Mouse (Mus musculus) adrenal gland, postnatal 25 days (tissue): Measurements from ENCODE around the gene Eif2b1. TPM values are rescaled to one million over a fixed set of nuclear protein-coding genes. Genes with fewer than 3 reads are reported as not detected.
"Not testable (repeated sequence)": the region's sequence is repeated elsewhere in the genome, so short reads cannot be mapped to it uniquely, and the experiment has no call there.

Experiments
- DNase-seq: peaks from one replicate; pipeline ENCODE4 v3.0.0; 2021; ENCODE audit warnings: mixed read lengths
- total RNA-seq: library from RNA; stranded (reverse); gene quantifications from 2 replicates; pipeline ENCODE4 v1.2.3, GENCODE M21; 2021

The Eif2b1 gene
- total RNA-seq, 1 experiment from 2014 or later = 48.3 TPM

DNA sequence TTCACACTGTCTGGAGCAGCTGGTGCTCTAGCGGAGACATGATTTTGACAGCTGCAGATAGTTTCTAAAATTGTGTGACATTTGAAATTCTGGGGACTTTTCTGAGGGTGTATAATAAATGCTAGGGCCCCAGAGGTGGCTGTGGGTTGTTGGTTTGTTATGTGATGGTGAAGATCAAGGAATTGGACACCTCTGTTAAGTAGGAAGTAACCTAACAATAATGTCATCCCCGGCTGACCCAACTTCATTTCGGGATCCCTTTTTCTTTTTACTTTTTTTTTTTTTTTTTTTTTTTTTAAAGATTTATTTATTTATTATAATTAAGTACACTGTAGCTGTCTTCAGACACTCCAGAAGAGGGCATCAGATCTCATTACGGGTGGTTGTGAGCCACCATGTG is 28.2 kb downstream of the Eif2b1 start:
- DNase-seq = not testable (repeated sequence)

DNA sequence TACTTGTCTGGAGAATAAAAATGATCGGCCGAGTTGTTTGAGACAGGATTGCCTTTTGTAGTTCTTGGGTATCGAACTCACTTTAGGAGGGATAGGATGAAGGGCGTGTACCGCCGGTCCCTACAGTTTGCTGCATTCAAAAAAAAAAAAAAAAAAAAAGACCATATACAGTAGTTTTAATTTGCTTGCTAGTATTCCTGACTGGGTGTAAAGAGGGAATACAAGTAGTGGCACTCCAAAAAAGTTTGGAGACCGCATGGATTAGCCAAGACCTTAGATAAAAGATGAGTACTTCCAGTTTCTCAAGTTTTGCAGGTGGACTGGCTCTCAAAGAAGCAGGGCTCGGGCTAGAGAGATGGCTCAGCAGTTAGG is 37.3 kb downstream of the Eif2b1 start:
- DNase-seq = no peak

DNA sequence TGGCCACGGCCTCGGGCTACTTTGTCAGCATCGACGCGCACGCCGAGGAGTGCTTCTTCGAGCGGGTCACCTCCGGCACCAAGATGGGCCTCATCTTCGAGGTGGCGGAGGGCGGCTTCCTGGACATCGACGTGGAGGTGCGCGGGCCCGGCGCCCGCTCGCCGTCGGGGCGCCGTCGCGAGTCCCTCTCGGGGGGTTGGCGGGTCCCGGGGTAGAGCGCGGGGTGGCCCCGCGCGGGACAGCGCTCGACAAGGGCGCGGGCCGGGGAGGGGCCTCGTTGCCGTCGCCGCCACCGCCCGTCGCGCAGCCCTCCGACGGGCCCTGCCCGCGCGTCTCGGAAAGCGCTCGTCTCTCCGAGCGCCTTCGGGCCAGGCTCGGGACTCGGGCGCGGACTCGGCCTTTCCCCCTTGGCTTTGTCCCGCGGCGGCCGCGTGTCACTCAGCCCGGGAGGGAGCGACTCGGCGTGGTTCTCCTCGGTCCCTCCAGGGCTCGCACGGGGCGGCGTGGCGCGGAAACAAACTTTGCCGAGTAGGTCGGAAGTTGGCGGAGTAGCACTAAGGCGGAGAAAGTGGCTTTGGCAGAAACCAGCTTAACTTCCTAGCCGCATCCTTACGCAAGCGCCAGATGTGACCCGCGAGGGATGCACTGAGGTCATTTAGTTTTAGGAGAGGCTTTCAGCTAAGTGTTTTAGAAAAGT is 37.9 kb downstream of the Eif2b1 start:
- DNase-seq = peak; percentile 74

DNA sequence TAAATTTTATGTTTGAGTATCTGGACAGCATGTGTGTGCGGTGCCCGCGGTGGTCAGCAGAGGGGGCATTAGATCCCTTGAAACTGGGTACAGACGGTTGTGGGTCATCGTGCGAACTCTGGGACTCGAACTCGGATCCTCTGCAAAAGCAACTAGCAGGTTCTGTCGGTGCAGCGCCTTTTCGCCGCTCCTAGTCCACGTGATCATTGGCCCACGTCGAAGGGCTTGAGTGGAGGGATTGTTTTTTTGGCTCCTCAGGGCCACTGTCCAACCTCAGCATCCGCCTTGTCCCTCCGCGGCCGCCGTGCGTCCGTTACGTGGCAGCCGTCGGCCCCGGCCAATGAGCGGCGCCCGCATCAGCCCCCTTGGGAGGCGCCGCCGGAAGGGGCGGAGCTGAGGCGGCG is 38.5 kb downstream of the Eif2b1 start, which contains the start of gene Tmed2:
Gene Tmed2 (plus strand): TSS at position 313 of the 404 bp plus-strand sequence.
- peak; percentile 94 for DNase-seq

DNA sequence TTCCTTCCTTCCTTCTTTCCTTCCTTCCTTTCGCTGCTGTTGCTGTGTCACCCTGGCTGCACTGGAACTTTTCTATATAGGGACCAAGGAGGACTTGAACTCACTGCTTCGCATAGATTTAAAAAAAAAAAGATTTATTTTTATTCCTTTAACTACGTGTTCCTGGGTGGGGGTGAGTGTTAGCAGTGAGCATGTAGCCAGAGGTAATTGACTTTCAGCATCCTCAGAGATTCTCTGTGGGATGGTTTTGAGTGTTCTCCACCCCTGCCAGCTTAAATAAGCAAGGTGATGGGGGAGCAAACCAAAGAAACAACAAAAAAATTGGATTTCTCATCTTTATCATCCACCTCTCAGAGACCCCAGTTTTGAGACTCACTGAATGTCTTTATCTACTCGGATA is 39.0 kb downstream of the Eif2b1 start:
- no peak for DNase-seq

DNA sequence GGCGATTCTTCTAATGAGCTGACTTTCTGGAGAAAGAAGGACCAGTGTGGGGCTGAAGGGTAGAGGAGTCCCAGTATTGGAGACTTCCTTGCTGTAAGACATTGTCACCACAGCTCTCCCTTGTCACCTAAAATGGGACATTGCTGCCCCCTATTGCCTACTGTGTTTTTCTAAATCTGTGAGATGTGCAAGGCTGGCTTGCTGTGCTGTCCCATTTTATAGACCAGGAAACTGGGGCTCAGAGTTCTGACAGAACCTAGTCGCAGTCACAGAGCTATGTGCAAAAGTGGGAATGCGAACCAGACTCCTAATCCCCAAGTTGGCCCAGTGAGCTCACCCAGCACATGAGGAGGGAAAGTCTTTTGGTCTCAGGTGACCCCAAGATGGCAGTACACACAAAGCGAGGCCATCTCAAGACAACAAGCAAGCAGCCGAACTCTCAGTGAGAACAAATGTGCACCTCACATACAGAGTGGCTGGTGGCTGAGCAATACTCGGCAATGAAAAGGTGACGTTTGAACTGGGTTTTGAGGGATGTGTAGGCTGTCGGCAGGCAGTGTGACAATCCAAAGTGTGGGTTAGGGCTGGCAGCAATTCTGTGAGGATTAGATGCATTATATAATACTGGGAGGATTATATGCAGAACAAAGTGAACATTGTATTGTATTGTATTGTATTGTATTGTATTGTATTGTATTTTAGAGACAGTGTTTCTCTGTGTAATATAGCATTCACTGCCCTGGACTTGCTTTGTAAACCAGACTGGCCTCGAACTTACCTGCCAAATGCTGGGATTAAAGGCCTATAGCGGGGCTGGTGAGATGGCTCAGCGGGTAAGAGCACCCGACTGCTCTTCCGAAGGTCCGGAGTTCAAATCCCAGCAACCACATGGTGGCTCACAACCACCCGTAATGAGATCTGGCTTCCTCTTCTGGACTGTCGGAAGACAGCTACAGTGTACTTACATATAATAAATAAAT is 39.8 kb downstream of the Eif2b1 start:
- no peak for DNase-seq

DNA sequence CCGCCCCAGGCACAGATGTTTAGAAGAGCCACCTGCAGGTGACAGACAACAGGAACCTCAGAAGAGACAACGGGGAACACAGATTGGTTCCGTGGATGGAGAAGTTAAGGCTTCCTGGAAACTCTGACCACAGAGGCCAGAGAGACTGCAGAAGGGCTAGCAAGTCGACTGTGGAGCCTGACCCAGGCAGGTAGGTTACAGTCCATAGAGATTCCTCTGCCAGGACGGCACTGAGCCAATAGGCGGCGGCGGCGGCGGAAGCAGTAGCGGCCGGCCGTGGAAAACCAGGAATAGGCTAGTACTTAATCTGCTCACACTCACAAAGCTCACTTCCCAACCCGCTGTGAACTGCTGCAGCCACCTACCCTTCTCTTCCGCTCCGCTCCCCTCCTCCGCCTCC is 42.2 kb downstream of the Eif2b1 start:
- DNase-seq = peak; percentile 57

DNA sequence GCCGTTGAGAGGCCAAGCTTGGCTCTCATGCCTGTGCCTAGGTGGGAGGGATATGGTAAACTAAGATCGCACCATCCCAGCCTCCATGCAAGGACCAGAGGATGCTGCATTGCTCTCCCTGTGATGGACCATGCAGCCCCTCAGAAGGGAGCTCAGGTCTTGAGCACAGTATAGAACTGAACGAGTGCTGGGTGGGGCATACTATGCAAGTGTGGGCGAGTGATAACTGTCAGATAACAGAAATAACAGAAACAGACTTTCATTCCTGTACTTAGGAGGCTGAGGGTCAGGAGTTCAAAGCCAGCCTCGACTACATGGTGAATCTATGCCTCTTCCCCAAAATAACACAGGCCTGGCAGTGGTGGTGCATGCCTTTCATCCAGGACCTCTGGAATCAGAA is 43.9 kb downstream of the Eif2b1 start:
- no peak for DNase-seq

DNA sequence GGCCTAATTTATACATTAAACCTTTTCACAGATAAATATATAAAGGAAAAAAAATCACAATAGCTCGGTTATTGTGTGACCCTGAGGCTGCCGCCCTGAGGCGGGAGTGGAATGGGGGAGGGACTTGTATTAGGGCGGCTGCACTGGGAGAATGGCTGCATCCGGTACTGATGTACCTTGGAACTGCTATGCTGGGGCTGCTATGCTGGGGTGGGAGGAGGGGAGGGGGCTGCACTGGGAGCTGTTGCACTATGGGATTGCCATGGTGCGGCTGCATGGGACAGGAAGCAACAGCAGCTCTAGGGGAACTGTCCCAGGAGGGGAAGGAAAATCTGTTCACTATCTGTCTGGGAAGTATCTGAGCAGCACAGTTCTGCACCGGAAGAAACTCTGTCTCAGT is 46.5 kb downstream of the Eif2b1 start:
- no peak for DNase-seq

DNA sequence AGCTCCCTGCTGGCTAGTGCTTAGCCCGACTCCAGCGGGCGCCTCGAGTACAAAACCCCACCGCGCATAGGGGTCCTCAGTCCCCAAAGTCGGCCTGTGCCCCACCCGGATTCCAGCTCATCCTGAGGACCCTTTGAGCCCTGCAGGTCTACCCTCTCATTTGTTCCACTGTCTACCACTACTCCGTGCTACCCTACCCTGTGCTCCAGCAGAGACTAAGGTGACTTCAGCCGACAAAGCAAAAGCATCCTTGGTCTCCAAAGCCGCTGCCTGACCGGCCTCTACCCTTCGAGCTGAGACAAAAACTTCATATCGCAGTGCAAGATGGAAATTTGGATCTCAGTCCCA is 47.4 kb downstream of the Eif2b1 start:
- no peak for DNase-seq

DNA sequence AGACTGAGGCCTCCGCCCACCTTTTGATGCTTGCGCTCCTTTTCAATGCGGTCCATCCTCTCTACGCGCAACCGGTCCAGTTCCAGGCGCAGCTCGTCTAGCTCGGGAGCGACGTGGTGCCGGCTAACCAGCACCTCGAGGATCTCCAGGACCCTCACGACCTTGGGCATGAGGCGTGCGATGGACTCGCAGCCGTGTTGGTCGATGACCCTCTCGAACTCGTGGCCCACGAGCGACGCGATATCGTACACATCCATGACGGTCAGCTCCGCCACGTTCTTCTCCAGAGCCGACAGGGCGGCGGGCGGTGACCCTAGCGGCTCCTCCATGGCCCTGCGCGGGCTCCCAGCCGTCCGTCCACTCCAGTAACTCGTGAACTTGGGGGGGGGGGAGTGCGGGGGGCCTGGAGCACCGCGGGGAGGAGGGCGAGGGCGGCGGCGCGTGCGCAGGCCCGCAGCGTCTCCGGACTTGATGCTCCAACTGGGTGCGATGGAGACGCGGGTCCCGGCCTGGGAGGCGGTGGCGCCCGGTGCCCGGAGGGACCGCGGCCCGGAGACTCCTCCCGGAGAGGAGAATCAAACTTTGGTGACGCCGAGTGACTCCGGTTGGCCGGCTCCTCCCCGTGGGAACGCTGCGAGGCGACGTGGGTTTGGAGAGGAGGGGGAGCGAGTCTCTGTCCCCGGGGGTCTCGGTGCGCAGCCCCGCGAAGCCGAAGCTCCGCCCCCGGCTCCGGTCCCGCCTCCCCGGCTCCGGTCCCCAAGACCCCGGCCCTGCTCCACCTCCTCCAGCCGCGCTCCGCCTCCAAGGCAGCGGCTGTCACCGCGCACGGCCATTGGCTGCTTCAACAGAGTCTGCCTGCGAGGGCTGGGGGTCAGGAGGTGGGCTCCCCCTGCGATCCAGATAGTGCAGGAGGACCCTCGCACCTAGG is 48.0 kb downstream of the Eif2b1 start, which contains the start of gene Rilpl1:
Gene Rilpl1 (minus strand): TSS at position 737 of the 928 bp plus-strand sequence.
- peak; percentile 86 for DNase-seq

DNA sequence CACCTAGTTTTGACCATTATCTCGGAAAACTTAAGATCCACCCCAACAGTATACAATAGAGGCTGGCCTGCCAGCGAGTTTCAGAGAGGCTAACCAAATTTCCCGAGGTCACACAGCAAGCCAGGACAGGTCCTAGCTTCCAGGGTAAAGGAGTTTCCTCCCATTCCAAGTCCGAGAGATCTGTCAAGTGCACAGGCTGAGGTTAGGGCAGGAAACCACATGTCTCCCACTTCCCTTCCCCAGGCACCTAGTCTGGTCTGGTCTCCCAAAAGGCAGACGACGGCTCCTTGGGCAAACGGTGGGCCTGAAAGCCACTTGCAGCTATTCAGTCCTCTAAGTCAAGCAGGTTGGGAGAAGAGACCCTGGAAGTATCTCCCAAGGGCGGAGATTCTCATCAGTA is 49.2 kb downstream of the Eif2b1 start:
- no peak for DNase-seq

DNA sequence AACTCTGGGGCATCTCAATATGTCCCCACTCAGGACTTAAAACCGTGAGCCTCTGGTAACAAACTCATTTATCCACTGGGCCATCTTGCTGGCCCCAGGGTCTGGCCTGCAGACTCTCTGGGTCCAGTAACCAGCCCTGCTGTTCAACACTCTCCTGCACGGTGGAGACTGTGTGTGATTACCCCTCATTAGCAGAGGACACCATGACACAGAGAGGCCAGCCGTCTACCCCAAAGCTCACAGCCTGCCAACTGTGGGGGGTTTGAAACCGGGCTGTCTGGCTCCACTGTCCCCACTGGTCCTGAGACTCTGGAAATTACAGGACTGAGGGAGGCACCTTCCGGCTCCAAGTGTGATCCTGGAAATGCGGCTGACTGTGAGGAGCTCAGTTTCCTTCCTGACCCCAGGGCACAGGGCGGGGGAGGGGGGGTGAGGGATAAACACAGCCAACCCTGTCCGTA is 49.7 kb downstream of the Eif2b1 start:
- DNase-seq = peak; percentile 16

DNA sequence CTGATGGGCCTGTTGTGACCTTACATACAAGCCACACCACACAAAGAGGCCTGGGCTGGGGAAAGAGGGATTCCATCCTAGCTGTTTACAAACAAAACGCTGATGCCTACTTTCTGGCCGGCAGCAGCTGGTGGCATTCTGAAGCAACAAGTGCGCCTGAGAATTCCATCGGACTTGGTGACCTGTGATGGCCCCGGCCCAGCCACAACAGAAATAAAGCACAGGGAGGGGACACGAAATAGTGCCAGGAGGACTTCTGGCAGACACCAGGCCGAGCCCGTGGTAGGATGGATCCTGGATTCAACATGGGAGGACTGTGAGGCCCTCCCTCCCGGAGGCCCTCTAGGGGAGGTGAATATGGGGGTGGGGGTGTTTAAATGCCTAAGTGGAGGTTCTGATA is 50.1 kb downstream of the Eif2b1 start:
- DNase-seq = no peak

DNA sequence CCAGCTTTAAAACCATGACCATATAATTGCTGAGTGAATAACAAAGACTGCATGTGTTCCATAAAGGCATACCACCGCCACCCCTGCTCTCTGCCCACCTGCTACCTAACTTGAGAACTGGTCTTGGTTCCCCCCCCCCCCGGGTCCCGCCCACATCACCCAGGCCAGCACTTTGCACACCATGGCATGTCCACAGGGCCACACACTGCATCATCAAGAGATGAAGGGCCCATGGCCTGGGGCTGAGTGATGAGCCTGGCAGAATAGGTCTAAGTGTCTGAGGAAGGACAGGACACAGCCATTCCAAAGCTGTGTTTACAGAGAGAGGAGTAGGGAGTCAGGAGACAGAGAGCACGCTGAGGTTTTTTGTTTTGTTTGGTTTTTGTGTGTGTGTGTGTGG is 50.6 kb downstream of the Eif2b1 start:
- DNase-seq = no peak

DNA sequence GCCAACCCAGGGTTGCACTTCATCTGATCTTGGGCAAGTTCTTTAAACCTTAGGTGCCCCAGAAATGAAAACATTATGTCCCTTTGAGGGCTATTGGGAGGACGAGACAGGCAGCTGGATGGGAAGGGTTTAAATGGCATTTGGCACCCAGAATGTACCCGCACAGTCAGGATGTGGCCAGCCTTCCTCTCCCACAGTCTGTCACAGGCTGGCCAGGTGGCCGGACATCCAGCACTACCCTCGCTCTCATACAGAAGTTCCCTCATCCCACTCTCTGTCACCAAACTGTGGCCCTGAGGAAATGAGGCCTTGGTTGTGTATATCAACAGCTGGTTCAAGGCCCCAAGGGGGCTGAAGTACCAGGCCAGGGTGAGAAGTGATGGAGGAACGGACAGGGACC is 54.0 kb downstream of the Eif2b1 start:
- DNase-seq = no peak

DNA sequence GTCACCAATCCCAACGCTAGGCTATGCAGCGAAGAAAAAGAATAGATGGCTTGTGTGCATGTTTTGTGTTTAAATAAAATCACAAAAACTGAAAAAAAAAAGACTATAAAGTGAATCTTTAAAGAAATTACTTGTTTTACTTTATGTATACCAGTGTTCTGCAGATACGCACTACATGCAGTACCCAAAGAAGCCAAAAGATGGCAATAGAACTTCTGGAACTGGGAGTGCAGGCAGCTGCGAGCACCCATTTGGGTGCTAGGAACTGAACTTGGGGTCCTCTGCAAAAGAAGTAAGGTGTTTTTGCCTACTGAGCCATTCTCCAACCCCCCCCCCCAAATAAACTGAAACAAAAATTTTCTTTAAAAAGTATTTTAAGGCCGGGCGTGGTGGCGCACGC is 55.9 kb downstream of the Eif2b1 start:
- no peak for DNase-seq

DNA sequence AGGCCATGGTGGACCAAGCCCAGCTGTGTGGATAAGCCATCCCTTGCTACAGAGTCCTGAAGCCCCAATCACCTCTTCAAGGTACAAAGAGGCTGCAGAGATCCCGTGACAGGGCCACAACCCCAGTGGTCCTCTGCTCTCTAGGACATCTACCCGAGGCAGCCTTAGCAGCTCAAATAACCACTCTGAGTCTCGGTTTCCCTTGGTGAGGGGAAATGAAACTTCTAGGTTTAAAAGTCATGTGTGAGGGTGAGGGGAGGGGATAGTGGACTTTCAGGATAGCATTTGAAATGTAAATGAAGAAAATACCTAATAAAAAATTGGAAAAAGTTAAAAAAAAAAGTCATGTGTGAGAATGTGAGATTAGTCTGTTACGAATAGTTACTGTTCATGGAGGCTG is 57.3 kb downstream of the Eif2b1 start:
- DNase-seq = no peak
